Mouse (Mus musculus) G1E (cell line): ENCODE measurements at regions not wholly inside any gene's neighbourhood (a gene's known extent, or its start where the extent isn't known, plus 50 kb on each side); places are given as distances from the start of the nearest gene placed in this dataset.
"Not testable (repeated sequence)": the region's sequence is repeated elsewhere in the genome, so short reads cannot be mapped to it uniquely, and the experiment has no call there.

Experiments used
- ATAC-seq: 2 replicates; pipeline ENCODE4 v1.8.0; 2016; ENCODE audit warnings: mild to moderate bottlenecking; ENCODE audit not compliant: insufficient number of reproducible peaks, poor library complexity, low FRiP score, severe bottlenecking; ENCODE audit errors: extremely low read depth
- DNase-seq: peaks from one replicate; pipeline ENCODE4 v3.0.0; 2012; ENCODE audit warnings: low spot score
- H3K27me3 ChIP-seq: 2 replicates; pipeline ENCODE4 v1.6.1; 2012; ENCODE audit warnings: mild to moderate bottlenecking, low read length, inconsistent platforms; ENCODE audit not compliant: insufficient read depth
- H3K36me3 ChIP-seq: replicated peaks from 2 replicates; pipeline ENCODE3; 2012; ENCODE audit warnings: mild to moderate bottlenecking, inconsistent platforms
- H3K4me1 ChIP-seq: 2 replicates; pipeline ENCODE4 v1.6.1; 2012; ENCODE audit warnings: low read depth, low read length, inconsistent platforms, mixed read lengths; ENCODE audit not compliant: insufficient read depth
- H3K4me3 ChIP-seq: 2 replicates; pipeline ENCODE4 v1.5.1; 2012; ENCODE audit warnings: low read depth, mild to moderate bottlenecking, inconsistent platforms, low read length, moderate library complexity, mixed read lengths
- H3K9me3 ChIP-seq: replicated peaks from 2 replicates; pipeline ENCODE4 v1.6.1; 2012; ENCODE audit warnings: inconsistent platforms
- CTCF ChIP-seq: IDR thresholded peaks from 2 replicates; pipeline ENCODE4 v1.5.1; 2012; ENCODE audit warnings: low read depth, low read length, inconsistent platforms, mixed read lengths
- GATA1 ChIP-seq: IDR thresholded peaks from 2 replicates; pipeline ENCODE4 v1.6.1; 2012; ENCODE audit warnings: borderline replicate concordance, low read length, inconsistent platforms, mixed read lengths
- GATA2 ChIP-seq: IDR thresholded peaks from 2 replicates; pipeline ENCODE4 v1.6.1; 2012; ENCODE audit warnings: low read depth, low read length, inconsistent platforms, borderline replicate concordance
- POLR2AphosphoS5 ChIP-seq: IDR thresholded peaks from 2 replicates; pipeline ENCODE4 v1.6.1; 2012; ENCODE audit warnings: low read depth, low read length, inconsistent platforms; ENCODE audit not compliant: insufficient replicate concordance
- TAL1 ChIP-seq: conservative IDR thresholded peaks from 2 replicates; pipeline ENCODE4 v1.6.1; 2012; ENCODE audit warnings: low read depth, low read length, inconsistent platforms, mixed read lengths

- Histone ChIP-seq H3K9me3 (no peaks in the 10 kb centered on the region), H3K27me3 (peaks cover 79% of the 10 kb centered on the region), H3K4me3 (no peak overlapping the region), H3K36me3 (no peaks in the 10 kb centered on the region), H3K4me1 (peaks cover 8% of the 10 kb centered on the region; the same call in 1 of the 2 replicates)
- TF ChIP-seq GATA2: no peak
- no peak for TF ChIP-seq TAL1
- TF ChIP-seq CTCF: no peak
- no peak for TF ChIP-seq GATA1
- TF ChIP-seq POLR2AphosphoS5: no peak
- ATAC-seq (no peak), DNase-seq (no peak)
Measured at GRCm38 (mm10) chr16:29758246-29758645, 179.1 kb downstream of the Opa1 start.

DNA sequence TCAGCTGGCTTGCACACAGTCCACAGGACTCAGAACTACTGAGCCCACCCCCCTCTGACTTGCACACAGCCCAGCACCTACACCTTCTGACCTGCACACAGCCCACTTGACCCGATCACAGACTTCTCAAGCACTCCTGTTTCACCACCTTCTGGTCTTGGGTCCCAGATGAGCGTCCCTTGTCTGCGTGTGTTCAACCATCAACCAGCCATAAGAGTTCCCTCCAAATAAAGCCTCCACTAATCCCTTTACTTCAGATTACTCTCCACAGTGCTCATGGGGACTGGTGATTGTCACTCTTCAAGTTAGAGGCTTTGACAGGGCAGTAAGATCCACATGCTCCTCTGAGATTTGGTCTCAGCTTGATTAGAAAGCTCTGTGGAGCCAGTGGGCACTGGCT lies 180.3 kb downstream of the Opa1 start:
- TF ChIP-seq POLR2AphosphoS5: no peak
- no peak for TF ChIP-seq CTCF
- TF ChIP-seq GATA2: no peak
- no peak for TF ChIP-seq TAL1
- no peak for TF ChIP-seq GATA1
- Histone ChIP-seq H3K36me3 (no peaks in the 10 kb centered on the region), H3K9me3 (no peaks in the 10 kb centered on the region), H3K27me3 (peaks cover 75% of the 10 kb centered on the region), H3K4me1 (peaks cover 8% of the 10 kb centered on the region; the same call in 1 of the 2 replicates), H3K4me3 (no peak overlapping the region)
- DNase-seq (no peak), ATAC-seq (no peak)

DNA sequence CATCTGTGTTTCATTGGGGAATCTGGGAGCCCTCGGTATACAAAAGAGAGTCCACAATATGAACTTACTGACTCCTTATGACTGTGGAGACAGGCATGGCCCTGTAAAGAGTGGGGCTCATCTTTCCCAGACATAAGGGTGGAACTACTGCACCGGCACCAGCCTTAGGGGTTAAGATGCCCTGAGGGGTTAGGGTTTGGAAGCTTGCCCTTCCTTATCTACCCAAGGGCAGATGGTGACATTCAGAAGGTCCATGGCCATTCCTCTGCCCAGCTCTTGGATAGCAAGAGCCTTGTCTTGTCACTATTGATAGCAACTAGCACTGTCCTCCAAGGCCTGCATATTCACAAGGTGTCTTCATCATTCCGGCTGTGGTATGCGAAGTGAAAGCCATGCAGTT lies 181.5 kb downstream of the Opa1 start:
- H3K4me1 ChIP-seq: peaks cover 8% of the 10 kb centered on the region; the same call in 1 of the 2 replicates
- ATAC-seq: no peak
- DNase-seq: no peak
- H3K27me3 ChIP-seq: peaks cover 64% of the 10 kb centered on the region
- no peaks in the 10 kb centered on the region for H3K9me3 ChIP-seq
- H3K4me3 ChIP-seq: no peak overlapping the region
- no peaks in the 10 kb centered on the region for H3K36me3 ChIP-seq
- no peak for TF ChIP-seq GATA2

- H3K9me3 ChIP-seq: 0 out of 2 replicates have a peak, but pooled peaks cover 2% of the 10 kb centered on the region
- no peak overlapping the region for H3K4me3 ChIP-seq
- DNase-seq (no peak), ATAC-seq (no peak)
- peaks cover 8% of the 10 kb centered on the region; the same call in 1 of the 2 replicates for H3K4me1 ChIP-seq
- H3K27me3 ChIP-seq: peaks cover 65% of the 10 kb centered on the region
- H3K36me3 ChIP-seq: no peaks in the 10 kb centered on the region
- no peak for TF ChIP-seq GATA2
- TF ChIP-seq GATA1: no peak
- no peak for TF ChIP-seq CTCF
- TF ChIP-seq POLR2AphosphoS5: no peak
- no peak for TF ChIP-seq TAL1
Measured at GRCm38 (mm10) chr16:29761779-29762277, 182.7 kb downstream of the Opa1 start.

- ATAC-seq: no peak
- H3K4me3 ChIP-seq: no peak overlapping the region
Measured at GRCm38 (mm10) chr16:29764376-29764775, 185.2 kb downstream of the Opa1 start.

GRCm38 (mm10) chr16:29765801-29766200 lies 186.7 kb downstream of the Opa1 start:
- H3K4me1 ChIP-seq, H3K9me3 ChIP-seq, ATAC-seq, H3K36me3 ChIP-seq, H3K4me3 ChIP-seq, DNase-seq: not testable (repeated sequence)
- H3K27me3 ChIP-seq: peaks cover 34% of the 10 kb centered on the region

More at GRCm38 (mm10) chr16:29764376-29764775, 185.2 kb downstream of the Opa1 start:
- no peaks in the 10 kb centered on the region for H3K36me3 ChIP-seq
- H3K4me1 ChIP-seq: 0 out of 2 replicates have a peak, but pooled peaks cover 2% of the 10 kb centered on the region
- DNase-seq: no peak
- 0 out of 2 replicates have a peak, but pooled peaks cover 2% of the 10 kb centered on the region for H3K9me3 ChIP-seq
- H3K27me3 ChIP-seq: peaks cover 42% of the 10 kb centered on the region
- TF ChIP-seq GATA1 (no peak), GATA2 (no peak), TAL1 (no peak), POLR2AphosphoS5 (no peak), CTCF (no peak)

DNA sequence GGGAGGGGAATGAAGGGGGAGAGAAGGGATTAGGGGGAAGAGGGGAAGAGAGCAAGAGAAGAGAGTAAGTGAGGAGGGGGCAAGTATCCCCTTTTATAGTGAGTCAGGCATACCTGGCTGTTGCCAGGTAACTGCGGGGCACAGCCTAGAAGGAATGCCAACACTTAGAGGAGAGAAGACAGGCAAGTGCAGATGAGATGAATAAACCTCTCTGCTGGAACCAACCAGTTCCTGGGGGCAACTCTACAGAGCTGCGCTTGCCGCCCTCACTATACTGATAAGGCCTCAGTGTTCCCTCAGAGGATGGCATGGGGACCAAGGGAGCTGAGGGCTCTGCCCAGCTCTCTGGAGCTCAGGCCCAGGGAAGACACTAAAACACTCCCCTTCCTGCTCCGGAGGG lies 192.2 kb downstream of the Opa1 start:
- H3K27me3 ChIP-seq: peaks cover 41% of the 10 kb centered on the region
- no peaks in the 10 kb centered on the region for H3K9me3 ChIP-seq
- peaks cover 2% of the 10 kb centered on the region; the same call in 1 of the 2 replicates for H3K4me1 ChIP-seq
- no peak overlapping the region for H3K4me3 ChIP-seq
- no peaks in the 10 kb centered on the region for H3K36me3 ChIP-seq
- ATAC-seq: no peak
- TF ChIP-seq TAL1: no peak
- no peak for DNase-seq
